Mouse (Mus musculus): Measurements from ENCODE around the gene Zdhhc23.

DNA sequence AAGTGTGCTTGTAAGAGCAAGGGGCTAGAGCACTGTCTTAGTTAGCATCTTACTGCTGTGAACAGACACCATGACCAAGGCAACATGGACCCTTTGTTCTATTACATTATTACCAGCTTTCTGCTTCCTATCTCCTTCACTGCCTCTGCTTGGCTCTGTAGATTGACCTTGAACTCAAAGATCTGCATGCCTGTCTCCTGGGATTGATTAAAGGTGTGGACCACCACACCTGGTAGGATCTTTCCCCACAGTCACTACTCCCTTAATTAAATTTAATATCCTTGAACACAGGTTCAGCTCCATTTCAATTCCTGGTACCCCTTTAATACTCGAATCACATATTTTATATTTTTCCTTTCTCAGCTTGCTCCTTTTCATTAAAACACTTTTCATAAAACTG lies 53.7 kb downstream of the Zdhhc23 start:
- TF ChIP-seq POLR2A (IDR thresholded peaks at IDR 0.05; ENCODE audit: insufficient read depth, low read depth, low read length) (no peak), CTCF (IDR thresholded peaks at IDR 0.05; ENCODE audit: insufficient read depth, low read depth, low read length) (no peak)
